Mouse (Mus musculus): ENCODE measurements around the gene Cdk17. TPM values are rescaled to one million over a fixed set of nuclear protein-coding genes. Genes with fewer than 3 reads are reported as not detected.
A peak's percentile ranks its signal among the peaks of the same experiment; 100 is the strongest.

Cdk17 gene
- total RNA-seq, 2 experiments from 2014 or later: 13.1 to 13.5 TPM

DNA sequence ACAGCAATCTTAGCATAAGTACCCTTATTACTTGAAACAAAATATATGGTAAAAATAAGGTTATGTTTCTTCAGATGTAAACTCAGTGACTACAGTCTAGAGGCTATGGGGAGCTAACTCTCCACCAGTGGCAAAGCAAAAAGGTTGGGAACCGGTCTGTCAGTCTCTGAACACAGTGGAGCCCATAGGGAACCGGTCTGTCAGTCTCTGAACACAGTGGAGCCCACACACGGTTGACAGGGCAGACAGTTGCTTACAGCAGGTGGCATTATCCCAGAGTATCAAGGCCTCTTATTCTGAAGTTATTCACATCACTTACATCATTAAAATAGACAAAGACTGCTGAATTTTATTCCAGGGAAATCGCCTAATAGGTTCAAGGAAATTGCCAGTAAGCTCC is 70.8 kb downstream of the Cdk17 start:
- DNase-seq: no peak

DNA sequence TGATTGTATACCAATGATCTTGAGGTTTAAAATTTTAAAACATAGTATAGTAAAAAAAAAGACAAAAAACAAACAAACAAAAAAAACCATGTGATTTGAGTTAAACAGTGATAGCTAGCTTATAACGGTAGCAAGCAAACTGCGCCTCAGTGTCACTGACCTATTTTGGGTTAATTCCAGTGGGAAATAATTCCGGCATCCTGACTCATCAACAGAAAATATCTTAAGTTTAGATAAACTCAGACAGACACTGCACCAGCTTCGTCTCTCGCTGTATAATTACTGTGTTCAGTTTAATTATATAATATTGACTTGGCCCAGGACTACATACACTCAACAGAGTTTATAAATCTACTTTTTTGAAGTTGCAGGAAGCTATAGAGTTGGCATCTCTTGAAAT is 71.2 kb downstream of the Cdk17 start:
- DNase-seq: no peak

DNA sequence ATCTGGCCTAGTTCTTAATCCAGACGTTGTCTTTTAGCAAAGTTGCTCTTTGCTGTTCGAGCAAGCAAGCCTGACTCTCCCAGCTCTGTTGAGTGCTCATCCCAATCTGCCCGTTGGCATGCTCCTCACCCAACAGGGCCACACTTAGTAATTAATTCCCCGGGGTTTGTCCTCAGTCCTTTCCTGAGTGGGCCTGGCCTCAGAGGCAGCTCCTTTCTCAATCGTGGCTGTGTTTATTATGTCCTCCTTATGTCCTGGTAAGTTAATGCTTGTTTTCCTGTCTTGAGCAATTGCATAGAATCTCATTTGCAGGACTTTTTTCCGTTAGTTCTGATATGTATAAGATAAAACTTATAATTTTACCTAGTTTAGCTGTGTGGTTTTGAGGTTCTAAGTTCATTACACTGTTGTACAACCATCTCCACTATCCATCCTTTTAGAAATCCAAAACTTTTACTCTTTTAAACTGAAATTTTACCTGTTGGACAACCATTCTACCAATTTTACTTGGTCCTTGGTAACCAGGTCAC is 73.1 kb downstream of the Cdk17 start:
- no peak for DNase-seq

DNA sequence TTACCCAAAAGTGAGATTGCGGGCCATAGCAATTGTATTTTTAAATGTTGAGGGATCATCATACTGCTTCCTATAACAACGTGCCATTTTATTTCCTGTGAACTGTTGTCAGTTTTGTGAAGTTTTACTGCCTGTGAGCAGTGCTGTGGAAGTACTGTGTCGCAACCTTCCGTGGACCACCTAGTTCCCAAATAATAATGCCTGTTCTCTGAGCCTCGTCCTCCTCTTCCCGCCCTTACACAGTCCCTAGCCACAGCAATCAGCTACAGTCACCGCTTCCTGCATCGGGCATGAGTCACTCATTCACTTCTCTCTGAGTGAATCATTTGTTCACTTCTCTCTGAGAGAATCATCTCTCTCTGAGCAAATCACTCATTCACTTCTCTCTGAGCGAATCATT is 74.0 kb downstream of the Cdk17 start:
- DNase-seq: no peak

DNA sequence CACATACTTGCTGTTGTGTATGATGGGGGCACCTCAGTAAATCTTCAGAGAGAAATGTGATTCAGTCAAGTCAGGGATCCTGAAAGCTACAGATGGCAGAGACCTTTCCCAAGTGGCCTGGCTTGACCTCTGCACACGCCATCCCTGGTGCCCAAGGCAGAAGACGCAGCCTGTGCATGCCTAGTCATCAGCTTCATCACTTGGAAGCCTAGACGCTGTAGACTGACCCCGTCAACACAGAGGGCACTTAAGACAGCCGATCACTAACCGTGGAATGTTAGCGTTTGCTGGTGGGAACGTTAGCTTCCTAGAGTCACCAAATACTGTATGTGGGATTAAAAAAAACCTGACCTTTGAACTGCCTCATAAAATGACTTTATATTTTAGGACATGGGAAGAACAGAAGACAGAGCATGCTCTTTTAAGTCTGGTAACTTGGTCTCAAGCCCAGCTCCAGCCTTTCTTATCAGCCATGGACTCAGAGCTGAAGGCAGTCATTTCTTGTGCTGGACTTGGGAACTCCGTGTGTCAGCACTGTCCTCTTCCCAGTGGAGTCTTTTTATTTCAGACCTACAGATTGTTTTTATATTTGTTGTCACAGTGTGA is 78.6 kb downstream of the Cdk17 start:
- peak in 1 of 2 experiments; percentile 57 for DNase-seq

DNA sequence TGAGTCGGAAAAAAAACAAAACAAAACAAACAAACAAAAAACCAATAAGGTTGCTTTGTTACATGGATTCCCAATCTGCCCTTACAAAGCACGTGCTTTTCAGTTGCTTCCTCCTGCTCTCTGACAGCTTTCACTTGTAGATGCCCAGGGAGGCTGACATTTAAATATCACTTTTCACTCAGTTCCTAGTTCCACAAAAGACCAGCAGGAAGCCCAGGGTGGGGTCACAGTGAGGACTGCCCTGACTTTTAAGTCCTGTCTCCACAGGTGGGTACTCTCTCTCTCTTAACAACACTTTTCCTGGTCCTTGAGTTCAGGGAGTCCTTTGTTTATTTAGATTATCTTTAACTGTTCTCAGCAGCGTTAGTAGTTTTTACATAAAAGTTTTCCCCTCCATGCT is 81.5 kb downstream of the Cdk17 start:
- no peak for DNase-seq

DNA sequence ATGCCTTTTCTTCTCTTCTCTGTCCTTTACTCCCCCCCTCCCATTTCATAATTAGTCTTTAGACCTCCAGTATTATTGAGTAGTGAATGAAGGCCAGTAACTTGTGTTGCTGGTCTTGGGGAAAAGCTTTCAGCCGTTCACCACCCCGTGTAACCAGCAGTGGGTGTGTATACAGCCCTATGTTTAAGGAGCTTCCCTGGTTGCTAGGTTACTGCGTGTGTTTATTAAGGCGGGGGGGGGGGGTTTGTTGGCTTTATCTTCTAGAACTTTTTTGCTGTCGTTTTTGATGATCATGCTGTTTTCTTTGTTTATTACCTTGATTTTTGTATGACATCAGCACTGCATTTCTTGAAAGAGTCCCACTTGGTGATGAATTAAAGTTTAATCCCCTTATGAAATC is 82.2 kb downstream of the Cdk17 start:
- DNase-seq: no peak

DNA sequence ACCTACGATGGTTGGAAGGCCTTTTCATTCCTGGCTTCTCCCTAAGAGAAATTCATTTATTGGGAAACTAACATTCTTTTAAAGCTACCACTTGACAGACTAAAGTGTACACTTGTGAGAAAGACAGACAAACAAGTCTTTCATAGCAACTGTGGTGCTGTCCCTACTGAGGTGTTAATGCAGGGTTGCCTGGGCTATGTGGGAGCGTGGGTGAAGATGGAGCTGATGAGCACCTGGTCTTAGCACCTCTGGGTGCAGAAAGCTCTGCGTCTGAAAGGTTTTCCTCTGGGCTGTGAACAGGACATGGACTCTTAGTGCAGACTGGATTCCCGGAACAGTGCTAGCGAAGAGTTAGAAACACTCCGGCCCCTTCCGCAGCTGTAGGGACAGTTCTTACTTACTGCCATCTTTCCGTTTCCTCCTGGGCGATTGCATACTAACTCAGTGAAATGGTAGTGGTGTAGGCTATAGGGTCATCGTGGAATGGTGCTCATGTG is 83.6 kb downstream of the Cdk17 start:
- DNase-seq: no peak

DNA sequence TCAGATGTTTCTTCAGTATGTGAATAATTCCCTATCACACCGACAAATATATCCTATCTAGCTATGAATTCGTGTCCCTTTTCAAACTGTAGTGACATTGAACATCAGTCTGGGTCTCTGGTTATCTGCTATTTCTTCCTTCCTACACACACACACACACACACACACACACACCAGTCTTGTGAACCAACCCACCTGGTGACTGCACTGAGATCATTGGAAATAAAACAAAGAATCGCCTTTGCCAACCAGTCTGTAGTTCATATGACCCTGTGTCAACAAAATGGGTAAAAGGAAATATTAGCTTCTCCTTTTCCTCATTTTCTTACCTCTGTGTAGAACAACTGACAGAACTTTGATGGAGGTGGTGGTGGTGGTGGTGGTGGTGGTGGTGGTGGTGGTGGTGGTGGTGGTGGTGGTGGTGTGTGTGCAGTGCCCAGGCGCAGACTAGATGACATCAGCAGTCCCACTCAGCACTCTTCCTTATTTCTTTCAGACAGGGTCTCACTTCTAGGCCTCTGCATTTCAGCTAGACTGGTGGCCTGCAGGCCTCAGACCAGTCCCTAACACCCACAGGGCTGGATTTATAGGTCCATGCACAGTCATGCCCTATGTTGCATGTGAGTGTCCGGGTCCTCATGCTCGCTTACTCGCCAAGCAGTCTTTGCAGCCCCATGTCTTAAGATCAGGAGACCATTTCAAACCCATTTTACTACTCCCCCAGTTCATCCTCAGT is 85.7 kb downstream of the Cdk17 start:
- DNase-seq: no peak

DNA sequence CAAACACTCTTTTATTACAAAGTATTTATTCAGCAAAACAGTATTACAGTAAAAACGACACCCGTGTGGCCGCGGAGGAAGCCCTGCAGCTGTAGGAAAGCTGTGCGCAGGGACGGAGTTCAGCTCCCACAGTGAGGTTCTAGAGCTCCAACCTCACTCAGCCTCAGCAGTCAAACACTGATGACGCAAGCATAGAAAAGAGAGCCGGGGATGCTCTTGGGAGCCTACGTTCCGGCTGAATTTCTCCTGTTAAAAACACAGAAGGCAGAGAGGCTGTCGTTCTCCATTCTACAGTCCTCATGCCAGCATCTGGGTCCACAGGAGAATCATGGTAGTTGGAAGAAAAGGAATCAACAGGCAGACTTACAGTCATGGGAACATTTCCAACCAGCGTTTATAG is 86.7 kb downstream of the Cdk17 start:
- DNase-seq: no peak

DNA sequence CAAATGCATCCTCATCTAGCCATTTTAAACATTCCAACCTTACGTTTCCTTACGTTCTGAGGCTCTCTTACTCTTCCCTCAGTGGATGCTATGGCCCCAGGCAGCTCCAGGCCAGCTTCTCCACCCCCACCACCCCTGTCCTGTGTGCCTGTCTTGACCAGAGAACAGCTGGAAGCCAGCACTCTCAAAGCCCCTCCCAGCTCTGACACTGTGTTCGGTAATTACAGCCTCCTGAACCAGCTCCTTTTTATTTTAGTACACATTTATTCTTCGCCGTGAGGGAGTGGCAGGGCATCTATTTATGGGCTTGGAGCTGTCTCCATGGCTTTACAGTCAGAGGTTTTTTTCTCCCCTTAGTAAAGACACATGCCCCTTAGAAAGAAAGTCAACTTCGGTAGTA is 87.2 kb downstream of the Cdk17 start:
- DNase-seq: no peak

DNA sequence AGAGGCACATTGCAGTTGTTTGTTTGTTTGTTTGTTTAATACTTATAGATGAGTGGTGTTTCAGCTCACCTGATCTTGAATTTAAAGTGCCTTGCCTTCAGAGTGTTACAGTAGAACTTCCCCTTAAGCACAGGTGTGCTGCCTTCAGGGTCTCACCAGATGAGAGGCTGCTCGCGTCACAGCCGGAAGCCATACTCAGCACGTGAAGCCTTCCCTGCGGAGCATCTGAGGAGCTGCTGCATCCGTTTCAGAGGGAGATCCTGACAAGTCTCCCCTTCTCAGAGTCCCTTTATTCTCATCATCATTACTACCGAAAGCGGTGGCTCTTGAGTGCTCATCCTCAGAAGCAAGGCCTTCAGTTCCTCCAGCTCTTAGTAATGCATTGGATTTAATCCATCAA is 87.7 kb downstream of the Cdk17 start:
- DNase-seq: no peak

DNA sequence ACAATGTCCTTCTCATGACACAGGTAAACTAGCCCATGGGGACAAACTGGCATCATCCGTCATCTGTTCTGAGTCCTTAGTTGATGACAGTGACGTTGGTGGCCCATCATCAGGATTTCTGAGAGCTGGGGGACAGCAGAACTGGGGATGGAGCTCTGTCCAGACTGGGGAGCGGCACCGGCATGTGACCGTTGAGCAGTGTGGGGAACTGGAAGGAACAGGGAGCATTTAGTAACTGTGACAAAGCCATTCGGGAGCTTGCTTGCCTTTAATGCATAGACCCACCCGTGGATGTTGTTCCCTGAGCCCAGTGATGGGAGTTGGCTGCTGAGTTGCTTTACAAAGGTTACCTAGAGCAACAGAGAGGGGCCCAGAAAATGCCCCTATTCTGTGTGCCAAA is 89.2 kb downstream of the Cdk17 start:
- DNase-seq: no peak

DNA sequence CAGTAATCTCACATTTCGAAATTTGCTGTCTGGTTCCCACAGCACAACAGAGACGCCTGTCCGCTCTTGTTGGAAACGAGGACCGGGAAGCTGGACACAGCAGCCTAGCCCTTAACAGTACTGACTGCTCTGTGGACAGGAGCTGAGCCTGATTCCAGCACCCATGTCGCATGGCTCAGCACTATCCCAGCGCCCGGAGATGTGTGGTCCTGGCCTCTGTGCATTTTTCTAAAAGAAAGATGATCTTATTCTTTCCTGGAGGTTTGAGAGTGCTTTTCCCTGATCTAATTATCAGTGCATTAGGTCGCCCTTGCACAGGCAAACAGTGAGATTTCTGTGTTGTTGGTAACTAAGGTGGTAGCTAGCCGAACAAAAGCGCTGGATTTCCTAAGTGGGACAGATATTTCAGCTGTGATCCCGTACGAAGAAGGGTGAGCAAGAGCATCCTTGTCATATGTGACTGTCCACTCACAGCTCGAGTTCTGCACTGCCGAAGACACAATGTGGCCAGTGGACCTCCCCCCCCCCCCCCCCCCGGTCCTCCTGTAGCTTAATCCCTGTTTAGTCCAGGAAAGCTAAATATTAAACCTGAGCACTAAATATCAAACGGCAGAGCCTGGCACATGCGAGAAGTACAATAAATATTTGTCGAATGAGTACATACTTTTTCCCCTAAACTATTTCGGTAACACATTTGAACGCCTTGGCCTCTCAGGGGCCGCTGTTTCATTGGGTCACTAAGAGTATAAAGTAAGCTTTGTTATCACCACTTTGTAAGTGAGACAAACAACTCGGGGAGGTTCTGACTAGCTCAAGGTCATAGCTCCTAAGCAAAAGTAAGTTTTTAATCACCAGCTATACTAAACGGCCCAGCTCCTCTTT is 90.0 kb downstream of the Cdk17 start:
- no peak for DNase-seq

DNA sequence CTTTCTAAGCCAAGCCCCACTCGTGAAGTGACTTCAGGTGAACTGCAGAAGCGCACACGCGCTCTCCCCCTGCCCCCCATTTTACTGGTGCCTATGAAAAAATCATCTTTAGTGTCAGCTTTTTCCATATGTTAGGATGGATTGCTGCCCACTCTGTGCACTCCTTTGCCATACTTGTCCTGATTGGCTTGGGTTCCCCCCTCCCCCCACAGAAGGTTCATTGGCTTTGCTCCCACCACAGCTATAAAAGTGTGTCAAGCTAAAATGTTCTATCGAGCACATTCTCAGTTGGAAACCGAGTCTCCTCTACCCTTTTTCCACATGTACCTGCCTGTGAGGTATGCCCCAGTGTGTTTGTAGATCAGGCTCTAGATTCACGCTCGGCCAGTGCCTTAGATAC is 90.8 kb downstream of the Cdk17 start:
- DNase-seq: no peak

DNA sequence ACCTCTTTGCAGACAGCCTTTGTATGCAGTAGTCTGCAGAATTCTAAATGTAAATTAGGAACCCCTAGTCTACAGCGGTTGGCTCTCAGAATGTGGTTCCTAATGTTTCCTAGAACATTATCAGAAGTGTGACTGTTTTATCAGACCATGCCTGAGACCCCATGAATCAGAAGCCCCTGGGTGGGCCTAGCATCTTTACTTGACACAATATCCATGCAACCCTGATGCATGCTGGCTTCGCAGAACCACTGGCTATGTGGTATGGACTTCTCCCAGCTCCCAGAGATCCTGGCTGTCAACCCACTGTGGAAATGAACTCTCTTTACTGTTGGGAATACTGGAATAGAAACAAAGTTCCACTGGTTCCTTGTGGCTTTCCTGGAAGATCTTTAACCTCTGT is 92.0 kb downstream of the Cdk17 start:
- DNase-seq: no peak

DNA sequence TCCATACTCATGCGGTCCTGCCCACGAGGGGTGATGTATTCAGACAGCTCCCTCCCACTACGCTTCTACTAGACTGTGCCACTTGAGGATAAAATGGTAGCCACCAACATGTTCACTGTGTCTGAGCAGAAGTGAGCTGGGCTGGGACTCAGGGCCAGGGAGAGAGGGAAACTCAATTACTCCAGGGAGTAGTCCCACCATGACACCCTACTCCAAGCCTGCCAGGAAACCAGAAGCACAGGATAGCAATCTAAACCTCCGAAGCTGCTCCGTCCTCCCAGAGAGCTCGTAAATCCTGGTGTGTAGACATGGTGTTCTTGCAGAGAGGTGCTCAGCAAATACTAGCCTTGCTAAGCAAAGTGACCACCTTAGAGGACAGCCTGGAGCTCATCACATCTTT is 92.5 kb downstream of the Cdk17 start:
- DNase-seq: no peak

DNA sequence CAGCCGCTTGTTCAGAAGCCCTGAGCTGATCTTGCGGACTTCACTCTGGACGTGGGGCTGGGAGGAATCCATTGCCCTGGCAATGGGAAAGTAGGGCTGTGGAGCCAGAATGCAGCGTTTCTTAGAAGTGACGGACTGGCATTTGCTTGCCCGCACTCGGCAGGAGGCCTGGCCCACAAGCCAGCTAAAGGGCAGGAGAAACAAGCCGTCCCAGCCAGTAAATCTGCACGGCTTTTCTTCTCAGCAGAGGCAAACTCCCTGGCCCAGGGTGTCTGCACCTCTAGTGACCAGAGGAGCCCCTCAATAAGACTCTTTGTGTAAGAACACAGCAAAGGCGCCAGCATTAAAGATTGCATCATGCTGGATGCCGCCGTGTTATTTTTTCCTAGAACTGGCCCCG is 94.6 kb downstream of the Cdk17 start:
- no peak for DNase-seq

DNA sequence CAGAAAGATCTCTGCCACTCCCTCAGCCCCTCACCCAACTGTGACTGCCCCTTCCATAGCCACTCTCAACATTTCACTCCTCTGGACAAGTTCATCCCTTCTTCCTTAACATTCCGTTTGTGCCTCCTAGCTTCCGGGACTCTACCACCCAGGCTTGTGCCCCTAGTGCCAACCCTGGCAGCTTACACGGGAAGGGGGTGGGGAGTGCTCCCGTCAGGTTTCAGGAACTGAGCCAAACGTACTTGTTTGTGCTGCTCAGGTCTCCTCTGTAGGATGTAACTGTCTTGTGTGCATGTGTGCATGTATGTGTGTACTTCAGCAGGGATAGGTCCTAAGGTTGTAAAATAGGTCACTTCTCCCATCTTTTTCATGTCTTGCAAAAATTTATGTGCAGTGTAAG is 99.2 kb downstream of the Cdk17 start:
- DNase-seq: no peak

DNA sequence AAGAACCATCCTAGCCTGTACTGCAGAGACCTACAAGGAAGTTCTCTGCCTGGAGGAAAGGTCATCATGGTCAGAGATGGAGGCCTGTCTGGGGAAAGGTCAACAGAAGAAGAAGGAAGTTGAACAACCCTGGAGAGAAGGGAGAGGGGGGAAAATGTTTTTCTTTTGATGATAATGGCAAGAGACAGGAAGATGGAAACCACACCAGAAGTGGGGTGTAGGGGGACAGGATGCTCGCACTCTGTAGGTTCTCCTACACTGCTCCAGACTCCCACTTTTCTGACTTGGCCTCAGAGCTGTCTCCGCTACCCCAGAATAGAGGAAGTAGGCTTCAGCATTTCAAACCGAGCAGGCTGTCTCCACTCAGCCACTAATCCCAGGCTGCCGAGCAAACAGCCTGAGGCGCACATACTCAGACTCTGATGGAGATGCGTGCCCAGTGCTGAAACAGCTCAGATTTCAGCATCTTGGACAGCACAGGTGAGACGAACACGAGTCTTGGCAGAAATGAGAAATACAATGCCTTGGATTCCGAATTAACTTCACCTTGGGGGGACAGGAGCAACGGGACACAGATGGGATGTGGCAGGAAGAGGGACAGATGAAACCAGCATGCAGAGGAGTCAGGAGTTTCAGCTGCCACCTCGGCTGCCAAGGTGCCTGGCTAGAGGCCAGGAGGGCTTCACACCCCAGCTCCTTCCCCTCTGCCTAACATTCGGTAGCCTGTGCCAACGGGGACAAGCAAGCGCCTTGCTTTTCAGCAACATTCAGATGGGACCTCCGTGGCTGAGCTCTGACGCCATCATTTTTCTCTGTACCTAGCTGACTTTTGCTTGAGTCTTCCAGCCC is 100.7 kb downstream of the Cdk17 start:
- peak; percentile 50 to 60 for DNase-seq

DNA sequence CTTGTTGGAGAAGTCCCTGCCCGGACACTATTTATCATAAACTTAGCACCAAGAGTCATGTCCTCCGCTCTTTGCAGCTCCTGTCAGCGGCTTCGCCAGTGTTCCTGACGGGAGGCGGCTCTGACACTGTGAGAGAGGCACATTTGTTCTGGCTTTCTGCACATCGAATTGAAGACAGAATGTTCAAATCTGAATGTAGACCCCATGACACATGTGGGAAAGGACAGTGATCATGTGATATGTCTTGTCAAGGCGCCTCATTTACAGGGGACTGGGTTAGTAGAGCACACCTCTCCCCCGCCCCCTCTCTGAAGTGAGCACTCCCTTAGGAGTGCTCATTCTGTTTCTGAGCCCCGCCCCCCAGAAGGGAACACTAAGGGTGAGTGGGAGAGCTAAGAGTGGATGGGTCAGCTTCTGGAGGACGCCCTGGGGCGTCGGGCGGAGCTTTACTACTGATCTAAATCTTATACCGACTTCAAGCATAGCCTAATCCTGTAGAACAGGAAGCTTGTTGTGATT is 101.4 kb downstream of the Cdk17 start:
- DNase-seq: peak in 1 of 2 experiments; percentile 52

DNA sequence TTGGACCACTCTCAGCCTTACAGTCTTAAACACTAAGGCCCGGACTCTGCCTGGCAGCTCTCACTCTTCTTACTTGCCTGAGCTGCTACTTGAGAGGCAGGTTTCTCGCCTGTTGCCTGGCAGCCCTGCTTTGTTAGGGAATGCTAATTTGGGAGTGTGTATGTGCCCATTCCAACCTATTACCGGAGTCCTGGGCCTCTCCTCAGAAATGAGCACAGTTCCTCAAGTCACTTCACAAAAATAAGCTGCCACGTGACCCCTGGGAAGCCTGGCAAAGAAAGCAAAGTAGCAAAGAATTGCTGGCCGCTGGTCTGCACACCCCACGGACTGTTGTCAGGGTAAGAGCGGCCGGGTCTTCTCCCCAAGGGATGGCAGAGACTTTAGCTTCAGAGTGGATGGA is 102.8 kb downstream of the Cdk17 start:
- DNase-seq: no peak

Data from heart, adult 18-20 months (tissue).